In the genomic region with DNA sequence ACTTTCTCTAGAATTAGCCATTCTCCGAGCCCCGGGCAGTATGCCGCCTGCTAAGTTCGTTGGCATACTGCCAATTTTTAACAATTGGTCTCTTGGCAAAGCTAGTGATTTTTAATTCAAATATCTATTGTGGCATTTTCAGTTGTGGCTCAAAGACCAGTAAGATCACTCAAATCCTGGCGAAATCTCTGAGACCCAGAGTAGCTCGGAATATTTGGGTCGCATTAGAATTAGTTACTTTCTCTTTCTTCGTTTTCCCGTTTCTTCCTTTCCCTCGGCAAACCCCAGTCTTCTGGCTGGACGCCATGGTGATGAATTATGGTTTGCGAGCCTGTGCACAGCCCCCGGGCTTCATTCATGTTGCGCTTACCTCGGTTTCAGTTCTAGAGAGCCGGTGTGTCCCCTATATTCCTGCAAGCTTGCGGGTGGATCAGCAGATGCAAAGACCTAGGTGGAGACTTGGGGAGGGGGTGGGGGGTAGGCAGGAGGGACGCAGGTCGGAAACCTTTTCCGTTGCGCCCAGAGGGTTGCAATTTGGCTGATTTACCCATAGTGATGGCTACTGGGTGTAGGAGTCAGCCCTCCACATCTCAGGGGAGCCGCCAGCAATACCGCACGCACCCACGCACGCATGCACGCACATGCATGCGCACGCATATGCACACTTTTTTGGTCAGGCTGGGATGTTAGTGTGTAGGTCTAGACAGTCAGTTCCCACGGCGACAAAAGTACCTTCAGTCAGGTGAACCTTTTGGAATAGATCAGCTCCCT, we compare ENCODE assay signal across 8 mouse cellular contexts. TPM values are rescaled to one million over a fixed set of nuclear protein-coding genes. Genes with fewer than 3 reads are reported as not detected.
DNase-seq lines count a peak whose midpoint lies in the region; ATAC-seq lines count a peak whose summit lies in the region.

No protein-coding gene starts in this region.

- peak; percentile 22; the same call in 1 of the 2 replicates for ATAC-seq in kidney, embryonic 14.5 days (ENCODE audit: low FRiP score, low TSS enrichment)
- no peak for ATAC-seq in liver, embryonic 11.5 days (replicated peaks; ENCODE audit: low FRiP score)
- peak; percentile 13; the same call in 1 of the 2 replicates for ATAC-seq in neural tube, embryonic 14.5 days (ENCODE audit: low read depth)
- no peak for ATAC-seq in megakaryocyte progenitor cell, adult 5-6 weeks (replicated peaks; ENCODE audit: poor library complexity)

- H3K4me1 ChIP-seq in heart, embryonic 10.5 days: peaks cover 3% of the 10 kb centered on the region; the same call in 1 of the 2 replicates
- H3K4me1 ChIP-seq in kidney, embryonic 14.5 days (ENCODE audit: control insufficient read depth, insufficient read depth, low read length): peaks cover 9% of the 10 kb centered on the region; the same call in 1 of the 2 replicates
- H3K4me1 ChIP-seq in liver, embryonic 11.5 days (replicated peaks; ENCODE audit: control insufficient read depth, insufficient read depth, low read length): no peaks in the 10 kb centered on the region
- H3K4me1 ChIP-seq in neural tube, embryonic 14.5 days (ENCODE audit: control insufficient read depth, insufficient read depth, low read length): peaks cover 16% of the 10 kb centered on the region

- no peak overlapping the region for H3K27ac ChIP-seq in heart, embryonic 10.5 days
- no peak overlapping the region for H3K27ac ChIP-seq in kidney, embryonic 14.5 days (ENCODE audit: low read depth, low read length)
- H3K27ac ChIP-seq in liver, embryonic 11.5 days (ENCODE audit: low read depth, low read length): no peak overlapping the region
- peak overlapping the region; percentile 39; the same call in 1 of the 2 replicates for H3K27ac ChIP-seq in neural tube, embryonic 14.5 days (ENCODE audit: low read depth, low read length)

- peaks cover 3% of the 10 kb centered on the region; the same call in 1 of the 2 replicates for H3K27me3 ChIP-seq in heart, embryonic 10.5 days (ENCODE audit: insufficient read depth, poor library complexity, severe bottlenecking)
- H3K27me3 ChIP-seq in kidney, embryonic 14.5 days (ENCODE audit: control insufficient read depth, insufficient read depth, low read length): no peaks in the 10 kb centered on the region
- peaks cover 16% of the 10 kb centered on the region for H3K27me3 ChIP-seq in liver, embryonic 11.5 days (replicated peaks; ENCODE audit: control insufficient read depth, insufficient read depth, low read length)
- no peaks in the 10 kb centered on the region for H3K27me3 ChIP-seq in neural tube, embryonic 14.5 days (ENCODE audit: control insufficient read depth, insufficient read depth, low read length)

- no peaks in the 10 kb centered on the region for H3K9me3 ChIP-seq in heart, embryonic 10.5 days
- H3K9me3 ChIP-seq in kidney, embryonic 14.5 days (ENCODE audit: control insufficient read depth, low read length): no peaks in the 10 kb centered on the region
- H3K9me3 ChIP-seq in liver, embryonic 11.5 days (ENCODE audit: control insufficient read depth, low read length): no peaks in the 10 kb centered on the region
- H3K9me3 ChIP-seq in neural tube, embryonic 14.5 days (ENCODE audit: control insufficient read depth, low read length): no peaks in the 10 kb centered on the region

- peak overlapping the region; percentile 52 for H3K4me2 ChIP-seq in kidney, embryonic 14.5 days (replicated peaks; ENCODE audit: low read depth, low read length)
- peak overlapping the region; percentile 50 for H3K4me2 ChIP-seq in liver, embryonic 11.5 days
- peak overlapping the region; percentile 55 for H3K4me2 ChIP-seq in neural tube, embryonic 14.5 days (ENCODE audit: low read depth, low read length)

- peak overlapping the region; percentile 46 for H3K4me3 ChIP-seq in heart, embryonic 10.5 days
- H3K4me3 ChIP-seq in kidney, embryonic 14.5 days (ENCODE audit: low read length): peak overlapping the region; percentile 35
- no peak overlapping the region for H3K4me3 ChIP-seq in liver, embryonic 11.5 days (ENCODE audit: low read depth, low read length)
- peak overlapping the region; percentile 15 for H3K4me3 ChIP-seq in neural tube, embryonic 14.5 days (ENCODE audit: low read depth, low read length)

- no peak overlapping the region for H3K9ac ChIP-seq in kidney, embryonic 14.5 days (ENCODE audit: low read depth, low read length)
- no peak overlapping the region for H3K9ac ChIP-seq in liver, embryonic 11.5 days (ENCODE audit: low read depth, low read length)
- H3K9ac ChIP-seq in neural tube, embryonic 14.5 days (replicated peaks; ENCODE audit: low read depth, low read length): no peak overlapping the region

- 52% methylated on average over 31 of the region's 31 CpGs for WGBS in heart, embryonic 10.5 days
- WGBS in kidney, embryonic 14.5 days: 36% methylated on average over 31 of the region's 31 CpGs
- 45% methylated on average over 31 of the region's 31 CpGs for WGBS in liver, embryonic 11.5 days
- 25% methylated on average over 31 of the region's 31 CpGs for WGBS in neural tube, embryonic 14.5 days

- H3K36me3 ChIP-seq in heart, embryonic 10.5 days: no peaks in the 10 kb centered on the region
- H3K36me3 ChIP-seq in kidney, embryonic 14.5 days (ENCODE audit: control insufficient read depth, insufficient read depth, low read length): no peaks in the 10 kb centered on the region
- no peaks in the 10 kb centered on the region for H3K36me3 ChIP-seq in liver, embryonic 11.5 days (ENCODE audit: control insufficient read depth, insufficient read depth, low read length)
- no peaks in the 10 kb centered on the region for H3K36me3 ChIP-seq in neural tube, embryonic 14.5 days (ENCODE audit: control insufficient read depth, insufficient read depth, low read length)

- peak; percentile 36 to 50 for DNase-seq in thymus, postnatal 36 days
- no peak for DNase-seq in thymus, postnatal 14 days
- peak; percentile 26 to 30 for DNase-seq in cerebellum, postnatal 36 days
- DNase-seq in heart, embryonic 10.5 days (ENCODE audit: low spot score): no peak
- no peak for DNase-seq in liver, embryonic 11.5 days (ENCODE audit: low spot score)

RNA-seq across cellular contexts. Expression of a gene that starts 3.6 kb away (rescaled TPM):
- 0.79 and 1.0 TPM in 2 replicates for polyA plus RNA-seq in heart, embryonic 10.5 days (2016; fragmentation: Nextera tagmentation; extraction: Ambion mirVana)
- polyA plus RNA-seq in kidney, embryonic 14.5 days (2014; fragmentation: Nextera tagmentation; extraction: Ambion mirVana): 0.47 and 0.53 TPM in 2 replicates
- 0.16 and 0.40 TPM in 2 replicates for polyA plus RNA-seq in liver, embryonic 11.5 days (2014; fragmentation: Nextera tagmentation; extraction: Ambion mirVana)
- 7.4 and 7.8 TPM in 2 replicates for polyA plus RNA-seq in neural tube, embryonic 14.5 days (2014; fragmentation: Nextera tagmentation; extraction: Ambion mirVana)
- 0.17 and 0.47 TPM in 2 replicates for total RNA-seq in megakaryocyte progenitor cell, adult 5-6 weeks (2015)
- 0.33 and 0.95 TPM in 2 replicates for total RNA-seq in megakaryocyte progenitor cell, adult 5-6 weeks (2017)

Comparison
In these comparisons a context has a peak if more than half of its experiments do, and no peak if none do; other contexts are left out.
1. DNase-seq: peak in thymus, postnatal 36 days (2 of 2) and cerebellum, postnatal 36 days (2 of 2); none in thymus, postnatal 14 days (single experiment), heart, embryonic 10.5 days (single experiment) and liver, embryonic 11.5 days (single experiment).
2. ATAC-seq: peak in kidney, embryonic 14.5 days (single experiment) and neural tube, embryonic 14.5 days (single experiment); none in liver, embryonic 11.5 days (single experiment) and megakaryocyte progenitor cell, adult 5-6 weeks (single experiment).
3. Peak in every context shown above with its lines, with median percentiles within 50 percentile points of each other: H3K4me2 ChIP-seq.